Mouse (Mus musculus) midbrain, embryonic 11.5 days (tissue): ENCODE data around the gene Ccp110. TPM values are rescaled to one million over a fixed set of nuclear protein-coding genes. Genes with fewer than 3 reads are reported as not detected.

Experiments used
- ATAC-seq: fragments of 200-750 bp; cut with Nextera tagmentation; 2 replicates; pipeline ENCODE4 v1.8.0; 2017; ENCODE audit warnings: moderate TSS enrichment, moderate library complexity; ENCODE audit not compliant: low FRiP score
- DNase-seq: peaks from one replicate; pipeline ENCODE4 v3.0.0; 2015; ENCODE audit warnings: low spot score; ENCODE audit errors: missing footprints
- H3K27ac ChIP-seq: fragments of 300-500 bp; sonication (generic); 2 replicates; pipeline ENCODE4 v1.5.1; 2014; ENCODE audit warnings: low read depth, low read length
- H3K27me3 ChIP-seq: fragments of 300-500 bp; sonication (generic); 2 replicates; pipeline ENCODE4 v1.6.1; 2014; ENCODE audit warnings: mild to moderate bottlenecking, low read length, moderate library complexity, mixed read lengths; ENCODE audit not compliant: control insufficient read depth, insufficient read depth
- H3K36me3 ChIP-seq: fragments of 300-500 bp; sonication (generic); 2 replicates; pipeline ENCODE4 v1.6.1; 2014; ENCODE audit warnings: mild to moderate bottlenecking, low read length, moderate library complexity, mixed read lengths; ENCODE audit not compliant: control insufficient read depth, insufficient read depth
- H3K4me1 ChIP-seq: fragments of 300-500 bp; sonication (generic); 2 replicates; pipeline ENCODE4 v1.6.1; 2014; ENCODE audit warnings: low read length; ENCODE audit not compliant: control insufficient read depth, insufficient read depth
- H3K4me2 ChIP-seq: fragments of 300-500 bp; sonication (generic); 2 replicates; pipeline ENCODE4 v1.6.1; 2014; ENCODE audit warnings: mild to moderate bottlenecking, moderate library complexity
- H3K4me3 ChIP-seq: fragments of 300-500 bp; sonication (generic); 2 replicates; pipeline ENCODE4 v1.5.1; 2014; ENCODE audit warnings: low read depth, low read length
- H3K9ac ChIP-seq: fragments of 300-500 bp; sonication (generic); 2 replicates; pipeline ENCODE4 v1.6.1; 2014; ENCODE audit warnings: low read length
- H3K9me3 ChIP-seq: fragments of 300-500 bp; sonication (generic); 2 replicates; pipeline ENCODE4 v1.6.1; 2016; ENCODE audit warnings: low read length; ENCODE audit not compliant: control insufficient read depth
- WGBS: fragments of 180-500 bp; shearing (Covaris S2); extraction: QIAGEN DNeasy Blood & Tissue Kit; methylation state at CpG from one replicate; pipeline ENCODE4 v1.1.7; 2014; 5-methylcytosine and 5-hydroxymethylcytosine counted together
- polyA plus RNA-seq: library from polyadenylated mRNA; unstranded; fragments of >200 nt; fragmentation: Nextera tagmentation; extraction: Ambion mirVana; gene quantifications from 2 replicates; pipeline ENCODE4 v1.2.1, GENCODE M21; 2014

Gene Ccp110
- 24.0 and 25.7 TPM in 2 replicates for polyA plus RNA-seq

GRCm38 (mm10) chr7:118712228-118713173 lies at the start of gene Ccp110:
TSS of gene Ccp110 (plus strand) at chr7:118712552.
- H3K27me3 ChIP-seq, result no peaks in the 10 kb centered on the region
- ATAC-seq (peak; percentile 98), DNase-seq (peak; percentile 98)
- H3K27ac ChIP-seq, result 0 out of 2 replicates have a peak within 1 kb of the TSS, but pooled peaks have one; percentile 25
- peaks cover 10% of the 10 kb centered on the region for H3K4me1 ChIP-seq
- no peaks in the 10 kb centered on the region; the same call in 1 of the 2 replicates for H3K36me3 ChIP-seq
- WGBS, result under 1% methylated on average over 48 of the region's 48 CpGs
- no peaks in the 10 kb centered on the region for H3K9me3 ChIP-seq
- H3K9ac ChIP-seq, result peak within 1 kb of the TSS; percentile 79
- H3K4me2 ChIP-seq, result peak within 1 kb of the TSS; percentile 69
- peak within 1 kb of the TSS; percentile 92 for H3K4me3 ChIP-seq

- no peak for DNase-seq
- Histone ChIP-seq H3K4me1 (no peaks in the 10 kb centered on the region), H3K27ac (no peak overlapping the region), H3K4me2 (no peak overlapping the region), H3K9ac (no peak overlapping the region), H3K27me3 (no peaks in the 10 kb centered on the region), H3K36me3 (no peaks in the 10 kb centered on the region), H3K9me3 (peaks cover 3% of the 10 kb centered on the region), H3K4me3 (no peak overlapping the region)
- WGBS, result 95% methylated on average over 2 of the region's 2 CpGs
- ATAC-seq, result no peak
Observed at GRCm38 (mm10) chr7:118667773-118668172, 44.6 kb upstream of the Ccp110 start.

- no peak overlapping the region for H3K27ac ChIP-seq
- H3K4me3 ChIP-seq, result no peak overlapping the region
- no peaks in the 10 kb centered on the region for H3K9me3 ChIP-seq
- no peak overlapping the region for H3K4me2 ChIP-seq
- H3K27me3 ChIP-seq, result no peaks in the 10 kb centered on the region
- H3K4me1 ChIP-seq, result no peaks in the 10 kb centered on the region
- 81% methylated on average over 4 of the region's 4 CpGs for WGBS
- no peak for DNase-seq
- no peak for ATAC-seq
- no peak overlapping the region for H3K9ac ChIP-seq
- no peaks in the 10 kb centered on the region for H3K36me3 ChIP-seq
Observed at GRCm38 (mm10) chr7:118670142-118670541, 42.2 kb upstream of the Ccp110 start.

GRCm38 (mm10) chr7:118676826-118677225 lies 35.5 kb upstream of the Ccp110 start:
- Histone ChIP-seq H3K4me1 (no peaks in the 10 kb centered on the region), H3K4me3 (no peak overlapping the region), H3K27me3 (no peaks in the 10 kb centered on the region), H3K9ac (no peak overlapping the region), H3K4me2 (no peak overlapping the region), H3K9me3 (no peaks in the 10 kb centered on the region), H3K27ac (no peak overlapping the region), H3K36me3 (no peaks in the 10 kb centered on the region)
- DNase-seq, result no peak
- 86% methylated on average over 4 of the region's 4 CpGs for WGBS
- ATAC-seq, result no peak

DNA sequence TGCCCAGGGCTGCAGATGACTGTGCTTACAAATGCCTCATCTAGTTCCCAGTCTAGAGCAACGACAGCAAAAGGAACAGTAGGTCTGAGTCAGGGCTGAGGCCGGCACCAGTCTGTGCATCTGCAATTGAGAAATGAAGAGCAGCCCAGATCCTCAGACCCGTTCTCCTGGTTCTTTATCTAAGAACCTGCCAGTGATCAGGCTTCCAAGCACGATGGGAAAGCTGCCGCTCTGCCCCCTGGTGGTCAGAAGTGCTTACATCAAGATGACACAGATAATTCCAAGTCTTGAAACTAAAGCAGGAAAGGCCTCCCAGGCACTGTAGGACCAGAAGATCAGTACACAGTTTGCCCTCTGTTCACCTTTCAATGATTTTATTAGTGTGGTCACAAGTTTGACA lies 24.2 kb upstream of the Ccp110 start:
- peak; percentile 73 for ATAC-seq

DNA sequence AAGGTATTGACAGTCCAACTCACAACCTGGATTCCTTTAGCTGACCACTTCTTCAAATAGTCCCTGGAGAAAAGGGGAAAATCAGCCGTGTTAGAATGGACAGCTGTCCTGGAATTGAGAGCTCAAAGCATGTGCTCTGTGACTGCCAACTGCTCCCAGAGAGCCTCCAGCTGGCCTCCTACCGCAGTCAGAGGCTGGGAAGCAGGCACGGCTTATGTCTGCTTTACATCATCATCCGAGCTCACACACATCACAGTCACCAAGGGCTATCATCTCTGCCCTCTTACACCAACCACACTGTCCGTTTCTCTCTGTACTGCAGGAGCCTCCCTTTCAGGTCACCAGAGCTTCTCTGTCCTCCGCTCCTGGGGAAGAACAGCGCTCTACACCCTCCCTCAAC lies 23.3 kb upstream of the Ccp110 start:
- WGBS, result 90% methylated on average over 7 of the region's 7 CpGs
- H3K27ac ChIP-seq, result no peak overlapping the region
- H3K9ac ChIP-seq, result no peak overlapping the region
- ATAC-seq, result no peak
- H3K4me1 ChIP-seq, result no peaks in the 10 kb centered on the region
- H3K27me3 ChIP-seq, result no peaks in the 10 kb centered on the region
- peaks cover 18% of the 10 kb centered on the region; the same call in 1 of the 2 replicates for H3K36me3 ChIP-seq
- DNase-seq, result no peak
- no peaks in the 10 kb centered on the region for H3K9me3 ChIP-seq
- no peak overlapping the region for H3K4me2 ChIP-seq
- H3K4me3 ChIP-seq, result no peak overlapping the region

More for the DNA sequence above, 24.2 kb upstream of the Ccp110 start:
- H3K4me1 ChIP-seq, result no peaks in the 10 kb centered on the region
- 23% methylated on average over 5 of the region's 5 CpGs for WGBS
- H3K4me2 ChIP-seq, result no peak overlapping the region
- no peak overlapping the region for H3K27ac ChIP-seq
- H3K27me3 ChIP-seq, result no peaks in the 10 kb centered on the region
- H3K9ac ChIP-seq, result no peak overlapping the region
- H3K9me3 ChIP-seq, result no peaks in the 10 kb centered on the region
- peak; percentile 99 for DNase-seq
- no peak overlapping the region for H3K4me3 ChIP-seq
- H3K36me3 ChIP-seq, result peaks cover 18% of the 10 kb centered on the region; the same call in 1 of the 2 replicates

- Histone ChIP-seq H3K27me3 (no peaks in the 10 kb centered on the region), H3K27ac (no peak overlapping the region), H3K4me1 (no peaks in the 10 kb centered on the region), H3K36me3 (peaks cover 19% of the 10 kb centered on the region; the same call in 1 of the 2 replicates), H3K4me3 (no peak overlapping the region), H3K9me3 (no peaks in the 10 kb centered on the region), H3K9ac (no peak overlapping the region), H3K4me2 (no peak overlapping the region)
- ATAC-seq, result no peak
- DNase-seq, result no peak
- WGBS, result 88% methylated on average over 2 of the region's 2 CpGs
Observed at GRCm38 (mm10) chr7:118691287-118691686, 21.1 kb upstream of the Ccp110 start.

- ATAC-seq, result no peak
- Histone ChIP-seq H3K36me3 (peaks cover 13% of the 10 kb centered on the region), H3K27ac (no peak overlapping the region), H3K4me1 (no peaks in the 10 kb centered on the region), H3K4me2 (no peak overlapping the region), H3K27me3 (no peaks in the 10 kb centered on the region), H3K4me3 (no peak overlapping the region), H3K9ac (no peak overlapping the region), H3K9me3 (no peaks in the 10 kb centered on the region)
- 98% methylated on average over 6 of the region's 6 CpGs for WGBS
- DNase-seq, result no peak
Observed at GRCm38 (mm10) chr7:118696146-118696545, 16.2 kb upstream of the Ccp110 start.

- Histone ChIP-seq H3K4me2 (no peak overlapping the region), H3K36me3 (peaks cover 9% of the 10 kb centered on the region), H3K9ac (no peak overlapping the region), H3K9me3 (no peaks in the 10 kb centered on the region), H3K4me3 (no peak overlapping the region), H3K4me1 (no peaks in the 10 kb centered on the region), H3K27ac (no peak overlapping the region), H3K27me3 (no peaks in the 10 kb centered on the region)
- DNase-seq (no peak), ATAC-seq (no peak)
- WGBS, result 82% methylated on average over 4 of the region's 4 CpGs
Observed at GRCm38 (mm10) chr7:118697168-118697567, 15.2 kb upstream of the Ccp110 start.
